Mouse (Mus musculus) retina, embryonic 14.5 days (tissue): ENCODE data around the gene Klhl6.

Experiments
- DNase-seq: peaks from one replicate; pipeline ENCODE4 v3.0.0-alpha.2; 2015; ENCODE audit warnings: low spot score

The Klhl6 gene

GRCm38 (mm10) chr16:19969506-19969905, 13.3 kb downstream of the Klhl6 start:
- DNase-seq, result no peak

- no peak for DNase-seq
These were observed 14.2 kb downstream of the Klhl6 start for GRCm38 (mm10) chr16:19968666-19969065.

DNA sequence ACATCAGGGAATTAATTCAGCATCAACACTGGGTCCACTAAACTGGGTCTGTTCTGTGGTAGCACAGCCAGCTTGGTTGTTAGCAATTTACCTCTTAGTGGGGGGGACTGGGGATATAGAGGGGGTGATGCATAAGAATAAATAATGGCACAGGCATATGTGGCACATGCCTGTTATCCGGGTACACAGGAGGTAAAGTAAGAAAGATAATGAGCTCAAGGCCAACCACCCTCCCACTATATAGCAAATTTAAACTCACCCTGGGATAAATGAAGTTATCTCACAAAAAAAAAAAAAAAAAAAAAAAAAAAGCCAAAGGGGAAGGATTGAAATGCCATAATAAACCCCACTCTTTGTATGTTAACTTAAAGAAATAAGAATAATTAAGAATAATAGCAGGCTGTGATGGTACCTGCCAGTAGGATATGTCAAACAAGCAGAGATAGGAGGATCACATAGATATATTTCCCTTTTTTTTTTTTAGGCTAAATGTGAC, 14.9 kb downstream of the Klhl6 start:
- DNase-seq, result no peak

DNA sequence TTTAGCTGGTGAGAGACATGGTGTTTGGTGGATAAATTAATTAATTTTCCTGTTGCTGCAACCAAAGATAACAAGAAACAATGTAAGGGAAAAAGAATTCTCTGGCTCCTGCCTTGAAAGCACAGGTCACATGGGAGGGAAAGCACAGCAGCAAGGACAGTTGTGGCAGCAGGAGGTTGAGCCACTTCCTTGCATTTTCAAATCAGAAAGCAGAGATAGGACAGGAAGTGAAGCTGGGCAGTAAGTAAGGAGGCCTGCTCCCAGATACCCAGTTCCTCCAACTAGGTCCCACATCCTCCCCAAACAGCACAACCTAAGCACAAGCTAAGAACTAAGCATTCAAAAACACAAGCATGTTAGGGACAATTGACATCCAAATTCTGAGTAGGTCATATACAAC, 15.9 kb downstream of the Klhl6 start:
- DNase-seq, result no peak

GRCm38 (mm10) chr16:19966437-19966836, 16.4 kb downstream of the Klhl6 start:
- no peak for DNase-seq

DNA sequence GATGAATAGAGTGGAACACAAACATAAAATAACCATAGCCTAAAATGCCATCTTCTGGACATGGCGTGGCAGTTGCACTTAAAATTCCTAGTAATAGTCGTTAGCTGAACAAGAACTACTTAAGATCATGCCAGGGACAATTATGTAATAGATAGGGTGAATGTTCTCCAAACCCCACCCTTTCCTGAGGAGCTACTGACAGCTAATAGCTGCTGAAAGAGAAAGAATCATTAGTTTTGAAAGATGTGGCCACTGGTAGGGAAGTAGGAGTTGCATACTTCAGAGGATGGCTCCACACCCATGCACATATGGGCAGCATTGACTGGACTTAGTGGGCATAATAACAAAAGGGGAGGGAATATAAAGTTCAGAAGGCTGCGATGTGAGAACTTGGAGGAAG, 19.9 kb downstream of the Klhl6 start:
- DNase-seq, result no peak

DNA sequence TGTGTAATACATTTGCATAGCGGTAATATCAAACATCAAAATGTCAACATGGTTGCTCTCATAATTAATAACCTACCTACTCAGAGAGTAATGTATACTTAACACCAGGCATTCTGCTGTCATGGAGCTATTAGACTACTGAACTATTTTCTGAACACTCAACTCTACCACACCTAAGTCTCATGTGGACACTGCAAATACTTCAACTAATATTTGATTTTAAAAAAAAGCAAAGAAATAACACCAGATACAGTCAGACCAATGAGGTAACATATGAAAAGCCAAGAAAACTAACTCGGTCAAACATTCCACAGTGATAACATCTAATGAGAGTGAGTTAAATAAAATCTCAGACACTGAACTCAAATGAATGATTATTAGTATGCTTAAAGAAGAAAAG, 21.8 kb downstream of the Klhl6 start:
- DNase-seq, result no peak

DNA sequence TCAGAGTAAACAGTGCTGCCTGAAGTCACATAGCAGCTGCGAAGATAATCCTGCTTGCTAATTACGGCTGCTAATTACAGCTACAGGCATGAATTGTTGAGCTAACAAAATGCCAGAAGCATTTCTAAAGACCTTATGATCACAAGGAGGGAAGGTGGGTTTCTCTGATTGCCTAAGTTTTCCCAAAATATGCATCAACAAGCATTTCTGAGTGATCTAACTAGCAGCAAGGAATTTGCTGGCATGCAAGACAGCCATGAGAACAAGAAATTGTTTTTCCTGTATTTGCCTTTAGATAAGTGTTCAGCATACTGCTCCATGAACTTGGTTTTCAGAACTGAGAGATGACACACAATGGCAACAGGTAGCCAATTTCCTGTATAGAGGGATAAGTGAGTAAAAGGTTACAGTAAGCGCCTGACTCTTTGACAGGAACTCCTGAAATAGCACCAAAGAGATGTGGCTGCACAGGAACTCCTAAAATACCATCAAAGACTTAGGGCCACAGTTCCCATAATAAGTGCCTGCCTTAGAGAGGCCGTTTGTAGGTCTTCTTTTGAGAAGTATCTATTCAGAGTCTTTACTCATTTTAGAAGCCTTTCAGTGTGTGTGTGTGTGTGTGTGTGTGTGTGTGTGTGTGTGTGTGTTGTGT, 22.3 kb downstream of the Klhl6 start:
- DNase-seq, result no peak

DNA sequence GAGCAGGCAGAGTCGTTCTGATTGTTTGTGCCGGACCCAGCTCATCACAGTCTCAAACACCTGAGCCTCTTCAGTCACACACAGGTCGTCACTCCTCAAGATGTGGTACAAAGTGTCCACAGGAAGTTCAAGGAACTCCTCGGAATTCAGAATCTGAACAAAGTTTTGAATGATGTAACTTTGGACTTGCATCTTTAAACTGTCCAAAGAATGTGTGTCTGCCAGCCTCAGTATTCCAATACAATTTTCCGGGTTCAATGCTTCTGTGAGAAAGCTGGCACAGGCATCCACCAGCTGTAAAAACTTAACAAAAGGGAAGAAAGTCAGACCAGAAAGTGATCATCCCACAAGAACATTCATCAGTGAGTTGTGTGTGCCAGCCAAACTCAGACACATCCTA, 25.8 kb downstream of the Klhl6 start:
- DNase-seq, result no peak

GRCm38 (mm10) chr16:19947336-19947735, 35.5 kb downstream of the Klhl6 start:
- DNase-seq, result no peak

DNA sequence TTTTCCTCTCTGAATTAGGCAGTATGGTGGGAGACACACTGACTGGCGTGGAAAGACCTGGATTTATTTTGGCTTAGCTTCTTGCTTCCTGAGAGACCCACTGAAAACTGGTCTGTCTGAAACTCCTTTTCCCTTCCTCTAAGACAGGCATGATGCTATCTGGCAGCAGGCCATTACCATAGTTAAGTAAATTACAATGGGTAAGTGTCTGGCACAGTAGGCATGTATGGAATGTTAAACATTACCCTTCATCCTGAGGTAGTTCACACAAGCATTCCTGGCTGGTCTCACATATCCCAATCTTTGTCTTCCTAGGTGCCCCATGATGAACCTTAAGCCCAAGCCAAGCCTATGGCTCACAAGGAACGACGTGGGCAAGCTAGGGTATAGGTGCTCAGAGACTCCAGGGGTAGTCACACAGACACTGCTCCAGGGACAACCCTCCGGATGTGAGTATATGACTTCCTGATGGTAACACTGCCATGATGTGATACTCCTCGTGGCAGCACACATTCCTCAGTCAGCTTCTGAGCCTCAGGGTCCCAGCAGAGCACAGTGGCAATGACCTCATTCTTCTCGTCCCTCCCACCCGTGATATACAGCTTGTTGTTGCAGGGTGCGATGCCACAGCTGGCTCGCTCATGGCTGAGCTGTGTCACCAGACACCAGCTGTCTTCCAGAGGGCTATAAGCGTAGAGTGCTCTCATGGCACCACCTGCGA, 36.1 kb downstream of the Klhl6 start:
- DNase-seq, result no peak

DNA sequence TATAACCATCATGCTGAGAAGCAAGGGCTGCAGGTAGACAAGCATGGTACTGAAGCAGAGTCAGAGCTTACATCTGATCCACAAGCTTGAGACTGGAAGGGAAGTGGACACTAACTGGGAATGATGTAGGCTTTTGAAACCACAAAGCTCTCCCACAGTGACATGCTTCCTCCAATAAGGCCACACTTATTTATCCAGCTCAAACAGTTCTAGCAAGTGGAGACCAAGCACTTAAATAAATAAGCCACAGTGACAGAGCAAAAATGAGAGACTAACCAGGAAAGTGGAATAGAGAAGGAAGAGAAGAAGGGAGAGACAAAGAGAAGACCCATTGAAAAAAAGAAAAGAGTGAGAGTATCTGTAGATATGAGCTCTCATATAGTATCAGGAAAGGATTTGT, 62.0 kb downstream of the Klhl6 start:
- no peak for DNase-seq

DNA sequence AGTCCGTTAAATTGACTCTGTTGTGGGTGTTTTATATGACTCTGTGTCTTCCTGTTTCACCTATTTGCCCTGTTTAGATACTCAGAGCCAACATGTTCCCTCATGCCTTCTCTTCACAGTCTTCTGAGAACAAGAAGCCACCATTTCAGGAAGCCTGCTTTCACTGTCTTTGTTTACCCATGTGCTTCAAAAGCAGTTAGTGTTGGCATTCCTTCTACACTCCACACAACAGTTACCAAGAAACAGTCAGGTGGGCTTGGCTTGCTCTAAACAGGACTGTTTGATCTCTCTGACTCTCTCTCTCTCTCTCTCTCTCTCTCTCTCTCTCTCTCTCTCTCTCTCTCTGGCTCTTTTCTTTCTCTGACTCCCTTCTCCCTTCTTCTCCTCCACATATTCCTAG, 64.6 kb downstream of the Klhl6 start:
- DNase-seq, result no peak

DNA sequence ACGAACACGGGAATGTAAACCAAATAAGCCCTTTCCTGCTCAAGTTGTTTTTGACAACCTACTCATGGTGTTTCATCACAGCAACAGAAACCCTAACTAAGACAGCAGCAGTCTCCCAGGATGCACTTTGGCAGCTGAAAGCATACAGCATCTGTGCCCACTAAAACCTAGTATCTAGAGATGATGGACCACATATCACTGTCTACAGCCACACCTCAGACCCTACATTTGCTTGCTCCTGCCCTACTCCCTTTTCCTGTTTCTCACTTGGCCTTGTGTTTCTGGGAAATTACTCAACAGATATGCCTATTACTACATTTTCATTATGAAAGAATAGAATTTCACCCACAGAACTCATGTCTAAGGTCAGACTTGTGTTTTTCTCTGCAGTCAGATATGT, 70.3 kb downstream of the Klhl6 start:
- DNase-seq, result no peak

- no peak for DNase-seq
These were observed 74.5 kb downstream of the Klhl6 start for GRCm38 (mm10) chr16:19908291-19908690.

- DNase-seq, result peak; percentile 79
These were observed 75.7 kb downstream of the Klhl6 start for GRCm38 (mm10) chr16:19907103-19907502.

DNA sequence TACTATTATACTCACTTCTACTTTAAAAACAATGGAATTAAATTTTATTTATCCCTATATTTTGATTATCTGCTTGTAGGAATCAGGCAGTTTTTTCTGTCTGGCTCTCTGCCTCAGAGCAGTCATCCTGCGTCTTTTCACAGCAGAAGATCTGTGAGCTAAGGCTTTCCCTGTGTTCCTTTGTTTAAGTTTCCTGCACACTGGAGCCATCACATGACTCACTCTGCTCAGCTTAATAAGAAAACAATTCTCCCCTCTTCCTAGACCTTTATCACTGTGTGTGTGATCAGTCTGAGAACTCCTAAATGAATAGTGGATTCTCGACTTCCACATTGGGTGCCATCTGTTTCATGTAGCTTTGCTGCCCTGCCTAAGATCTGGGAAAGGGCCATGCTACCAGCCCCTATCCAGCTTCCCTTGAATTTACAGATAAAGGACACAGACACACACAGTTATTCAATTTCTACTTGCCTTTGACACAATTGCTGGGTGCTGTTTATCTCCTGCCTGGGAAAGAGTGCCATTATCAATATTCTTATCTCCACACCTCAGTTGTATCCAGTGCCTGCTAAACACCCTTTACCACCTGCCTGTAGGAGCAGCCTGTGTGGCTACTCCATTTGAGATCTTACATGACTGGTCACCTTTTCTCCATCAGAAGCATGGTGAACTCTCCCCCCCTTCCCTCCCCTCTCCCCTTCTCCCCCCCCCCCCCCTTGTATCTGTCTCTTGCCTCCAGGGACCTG, 77.9 kb downstream of the Klhl6 start:
- DNase-seq, result no peak

GRCm38 (mm10) chr16:19903792-19904191, 79.0 kb downstream of the Klhl6 start:
- DNase-seq, result no peak
